Mouse (Mus musculus) MEL (cell line): ENCODE results near the gene Tsen54. TPM values are rescaled to one million over a fixed set of nuclear protein-coding genes. Genes with fewer than 3 reads are reported as not detected.
A peak's percentile ranks its signal among the peaks of the same experiment; 100 is the strongest.

Experiments
- DNase-seq: peaks from one replicate; pipeline ENCODE4 v3.0.0; 2011; ENCODE audit warnings: low read depth, low spot score
- H3K27ac ChIP-seq: 2 replicates; pipeline ENCODE4 v1.5.1; 2012; ENCODE audit warnings: low read depth, mild to moderate bottlenecking, control low read depth, low read length, moderate library complexity; ENCODE audit not compliant: control insufficient read depth
- H3K27me3 ChIP-seq, 2 experiments: fragments of 150-350 bp in 1 of 2; sonication (generic) in 1 of 2; 2 replicates each; pipeline ENCODE4 v1.6.1; 2012; ENCODE audit warnings: low read length in 2 of 2, mild to moderate bottlenecking in 2 of 2, improper control_type of control experiment in 1 of 2, moderate library complexity in 1 of 2; ENCODE audit not compliant: insufficient read depth in 2 of 2, control insufficient read depth in 1 of 2
- H3K36me3 ChIP-seq, 2 experiments: 2 replicates each; pipeline ENCODE4 v1.6.1; 2012 to 2014; ENCODE audit warnings: low read length in 2 of 2, improper control_type of control experiment in 1 of 2, inconsistent platforms in 1 of 2, mild to moderate bottlenecking in 1 of 2; ENCODE audit not compliant: insufficient read depth in 2 of 2, control insufficient read depth in 1 of 2
- H3K4me1 ChIP-seq, 2 experiments: fragments of 150-350 bp in 1 of 2; sonication (generic) in 1 of 2; 2 replicates each; pipeline ENCODE4 v1.6.1; 2012; ENCODE audit warnings: low read length in 2 of 2, improper control_type of control experiment in 1 of 2, mild to moderate bottlenecking in 1 of 2; ENCODE audit not compliant: insufficient read depth in 2 of 2, control insufficient read depth in 1 of 2
- H3K4me3 ChIP-seq, 2 experiments: fragments of 150-350 bp in 1 of 2; sonication (generic) in 1 of 2; 2 replicates each; pipeline ENCODE4 v1.5.1; 2012; ENCODE audit warnings: low read depth in 2 of 2, low read length in 2 of 2, mild to moderate bottlenecking in 2 of 2, moderate library complexity in 2 of 2, control low read depth in 1 of 2, improper control_type of control experiment in 1 of 2; ENCODE audit not compliant: control insufficient read depth in 1 of 2, insufficient read depth in 1 of 2
- H3K79me2 ChIP-seq: 2 replicates; pipeline ENCODE4 v1.6.1; 2012; ENCODE audit warnings: mild to moderate bottlenecking, low read length, moderate library complexity; ENCODE audit not compliant: control insufficient read depth, poor library complexity, insufficient read depth
- H3K9ac ChIP-seq: 2 replicates; pipeline ENCODE4 v1.6.1; 2012; ENCODE audit warnings: low read depth, mild to moderate bottlenecking, control low read depth, low read length, moderate library complexity; ENCODE audit not compliant: control insufficient read depth, poor library complexity, severe bottlenecking
- H3K9me3 ChIP-seq: fragments of 150-350 bp; sonication (generic); replicated peaks from 2 replicates; pipeline ENCODE4 v1.6.1; 2012; ENCODE audit warnings: mild to moderate bottlenecking, low read length, improper control_type of control experiment, moderate library complexity; ENCODE audit not compliant: insufficient read depth
- BHLHE40 ChIP-seq: IDR thresholded peaks from 2 replicates; pipeline ENCODE4 v1.6.1; 2012; ENCODE audit warnings: low read depth, mild to moderate bottlenecking, inconsistent platforms, low read length, improper control_type of control experiment, borderline replicate concordance
- CHD1 ChIP-seq: IDR thresholded peaks from 2 replicates; pipeline ENCODE4 v1.6.1; 2012; ENCODE audit warnings: low read depth, mild to moderate bottlenecking, inconsistent platforms, low read length, improper control_type of control experiment
- CTCF ChIP-seq, 3 experiments: IDR thresholded peaks in 2 of 3; conservative IDR thresholded peaks in 1 of 3; 2 replicates each; pipeline ENCODE4 v1.5.1; 2011 to 2012; ENCODE audit warnings: low read length in 3 of 3, low read depth in 2 of 3, mild to moderate bottlenecking in 2 of 3, improper control_type of control experiment in 1 of 3, inconsistent platforms in 1 of 3, mixed read lengths in 1 of 3, moderate library complexity in 1 of 3; ENCODE audit not compliant: control insufficient read depth in 1 of 3, insufficient read depth in 1 of 3, poor library complexity in 1 of 3, severe bottlenecking in 1 of 3
- ELF1 ChIP-seq: IDR thresholded peaks from 2 replicates; pipeline ENCODE4 v1.6.1; 2014; ENCODE audit warnings: low read depth, mild to moderate bottlenecking, inconsistent platforms, low read length, improper control_type of control experiment, moderate library complexity
- EP300 ChIP-seq, 2 experiments: IDR thresholded peaks; 2 replicates each; pipeline ENCODE4 v1.6.1; 2011; ENCODE audit warnings: improper control_type of control experiment in 2 of 2, low read length in 2 of 2, low read depth in 1 of 2, mild to moderate bottlenecking in 1 of 2
- ETS1 ChIP-seq: IDR thresholded peaks from 2 replicates; pipeline ENCODE4 v1.6.1; 2012; ENCODE audit warnings: low read depth, mild to moderate bottlenecking, inconsistent platforms, low read length, improper control_type of control experiment, moderate library complexity
- GATA1 ChIP-seq: IDR thresholded peaks from 2 replicates; pipeline ENCODE4 v1.6.1; 2011; ENCODE audit warnings: low read depth, low read length, improper control_type of control experiment
- HCFC1 ChIP-seq: IDR thresholded peaks from 2 replicates; pipeline ENCODE4 v1.6.1; 2012; ENCODE audit warnings: low read depth, mild to moderate bottlenecking, inconsistent platforms, low read length, improper control_type of control experiment, moderate library complexity
- MAX ChIP-seq: IDR thresholded peaks from 2 replicates; pipeline ENCODE4 v1.6.1; 2011; ENCODE audit warnings: low read length, improper control_type of control experiment
- MAZ ChIP-seq: IDR thresholded peaks from 2 replicates; pipeline ENCODE4 v1.6.1; 2012; ENCODE audit warnings: low read depth, mild to moderate bottlenecking, inconsistent platforms, low read length, improper control_type of control experiment
- MXI1 ChIP-seq: IDR thresholded peaks from 2 replicates; pipeline ENCODE4 v1.6.1; 2011; ENCODE audit warnings: mild to moderate bottlenecking, low read depth, low read length, improper control_type of control experiment
- MYC ChIP-seq: IDR thresholded peaks from 2 replicates; pipeline ENCODE4 v1.6.1; 2011; ENCODE audit warnings: low read depth, mild to moderate bottlenecking, low read length, improper control_type of control experiment, moderate library complexity
- NRF1 ChIP-seq: IDR thresholded peaks from 2 replicates; pipeline ENCODE4 v1.6.1; 2014; ENCODE audit warnings: low read depth, mild to moderate bottlenecking, inconsistent platforms, low read length, improper control_type of control experiment, moderate library complexity; ENCODE audit not compliant: poor library complexity, insufficient read depth, severe bottlenecking
- POLR2A ChIP-seq, 2 experiments: IDR thresholded peaks; 2 replicates each; pipeline ENCODE4 v1.6.1; 2011 to 2012; ENCODE audit warnings: low read length in 2 of 2, mild to moderate bottlenecking in 2 of 2, control low read depth in 1 of 2, improper control_type of control experiment in 1 of 2, low read depth in 1 of 2, moderate library complexity in 1 of 2; ENCODE audit not compliant: control insufficient read depth in 1 of 2, insufficient read depth in 1 of 2, poor library complexity in 1 of 2
- POLR2AphosphoS5 ChIP-seq: IDR thresholded peaks from 2 replicates; pipeline ENCODE4 v1.6.1; 2012; ENCODE audit warnings: low read depth, borderline replicate concordance, mild to moderate bottlenecking, inconsistent platforms, low read length, moderate library complexity, mixed read lengths
- RAD21 ChIP-seq: IDR thresholded peaks from 2 replicates; pipeline ENCODE4 v1.6.1; 2011; ENCODE audit warnings: mild to moderate bottlenecking, low read depth, low read length, improper control_type of control experiment
- RCOR1 ChIP-seq: IDR thresholded peaks from 2 replicates; pipeline ENCODE4 v1.6.1; 2012; ENCODE audit warnings: low read depth, mild to moderate bottlenecking, inconsistent platforms, low read length, improper control_type of control experiment
- SIN3A ChIP-seq: IDR thresholded peaks from 2 replicates; pipeline ENCODE4 v1.6.1; 2012; ENCODE audit warnings: low read length, improper control_type of control experiment, inconsistent platforms
- SMC3 ChIP-seq: IDR thresholded peaks from 2 replicates; pipeline ENCODE4 v1.6.1; 2011; ENCODE audit warnings: low read depth, low read length, improper control_type of control experiment
- TAL1 ChIP-seq: IDR thresholded peaks from 2 replicates; pipeline ENCODE4 v1.6.1; 2012; ENCODE audit warnings: mild to moderate bottlenecking, inconsistent platforms, low read length, moderate library complexity, mixed read lengths
- TBP ChIP-seq: IDR thresholded peaks from 2 replicates; pipeline ENCODE4 v1.8.0; 2011; ENCODE audit warnings: low read depth, low read length, improper control_type of control experiment
- TCF12 ChIP-seq: IDR thresholded peaks from 2 replicates; pipeline ENCODE4 v1.6.1; 2014; ENCODE audit warnings: low read depth, mild to moderate bottlenecking, inconsistent platforms, low read length, improper control_type of control experiment, moderate library complexity
- UBTF ChIP-seq: IDR thresholded peaks from 2 replicates; pipeline ENCODE4 v1.6.1; 2012; ENCODE audit warnings: low read depth, mild to moderate bottlenecking, inconsistent platforms, low read length, improper control_type of control experiment, moderate library complexity, borderline replicate concordance; ENCODE audit not compliant: insufficient read depth
- USF1 ChIP-seq: IDR thresholded peaks from 2 replicates; pipeline ENCODE4 v1.6.1; 2014; ENCODE audit warnings: low read depth, mild to moderate bottlenecking, inconsistent platforms, low read length, improper control_type of control experiment, moderate library complexity
- ZKSCAN1 ChIP-seq: IDR thresholded peaks from 2 replicates; pipeline ENCODE4 v1.6.1; 2012; ENCODE audit warnings: low read depth, mild to moderate bottlenecking, inconsistent platforms, low read length, improper control_type of control experiment, moderate library complexity
- ZNF384 ChIP-seq: IDR thresholded peaks from 2 replicates; pipeline ENCODE4 v1.6.1; 2012; ENCODE audit warnings: low read depth, mild to moderate bottlenecking, inconsistent platforms, low read length, improper control_type of control experiment
- polyA plus RNA-seq, 2 experiments: library from polyadenylated mRNA; stranded (reverse) in 1 of 2; unstranded in 1 of 2; fragments of >175 nt in 1 of 2; fragments of >200 nt in 1 of 2; gene quantifications; 2 replicates each; pipeline versions ENCODE4 v1.2.1 to v1.2.4; 2012; ENCODE audit warnings: low replicate concordance in 2 of 2, low read depth in 1 of 2; ENCODE audit not compliant: insufficient read length in 2 of 2, insufficient read depth in 1 of 2, missing spikeins in 1 of 2
- total RNA-seq: library from RNA; depleted of rRNA; stranded (reverse); fragments of 300-350 nt; gene quantifications from 2 replicates; pipeline ENCODE4 v1.2.3, GENCODE M21; 2012

The Tsen54 gene
- total and polyA plus RNA-seq, 3 experiments, result 55.8 to 72.0 TPM; not detected in 1

GRCm38 (mm10) chr11:115841044-115841443 lies 26.5 kb downstream of the Tsen54 start:
- no peak overlapping the region for H3K9ac ChIP-seq
- no peak overlapping the region for H3K4me3 ChIP-seq
- TF ChIP-seq RAD21 (peak; percentile 22), USF1 (no peak), ZNF384 (peak; percentile 37; the same call in 1 of the 2 replicates), CTCF (IDR thresholded peaks at IDR 0.05 in 2 of 3, conservative IDR thresholded peaks at IDR 0.05 in 1 of 3; ENCODE audit: control insufficient read depth in 1 of 3, insufficient read depth in 1 of 3, low read depth in 2 of 3, low read length in 3 of 3, poor library complexity in 1 of 3, severe bottlenecking in 1 of 3) (peak; percentile 57 to 76 (median 62)), GATA1 (no peak), SMC3 (0 out of 2 replicates have a peak, but pooled peaks have one; percentile 34), MAZ (no peak)
- peaks cover 0 to 19% of the 10 kb centered on the region in 2 experiments; a peak in 3 of 4 replicates for H3K36me3 ChIP-seq
- no peaks in the 10 kb centered on the region for H3K79me2 ChIP-seq
- peaks cover 21 to 42% of the 10 kb centered on the region in 2 experiments for H3K4me1 ChIP-seq
- no peaks in the 10 kb centered on the region for H3K9me3 ChIP-seq
- no peak overlapping the region for H3K27ac ChIP-seq
- peak; percentile 47 for DNase-seq
- H3K27me3 ChIP-seq, result no peaks in the 10 kb centered on the region

- H3K4me3 ChIP-seq, result no peak overlapping the region
- 0 out of 2 replicates have a peak, but pooled peaks have one; percentile 19 for TF ChIP-seq NRF1
- TF ChIP-seq RCOR1, result peak; percentile 77; the same call in 1 of the 2 replicates
- TF ChIP-seq BHLHE40, result 0 out of 2 replicates have a peak, but pooled peaks have one; percentile 12
- TF ChIP-seq USF1, result 0 out of 2 replicates have a peak, but pooled peaks have one; percentile 12
- TF ChIP-seq ETS1, result peak; percentile 86
- TF ChIP-seq POLR2A (IDR thresholded peaks at IDR 0.05; ENCODE audit: control insufficient read depth in 1 of 2, insufficient read depth in 1 of 2, low read depth in 1 of 2, low read length in 2 of 2, poor library complexity in 1 of 2), result peak in 1 of 2 experiments; percentile 63; a peak in 2 of 4 replicates
- TF ChIP-seq SIN3A, result peak; percentile 93
- TF ChIP-seq MAZ, result peak; percentile 77; the same call in 1 of the 2 replicates
- no peak for TF ChIP-seq CHD1
- peak; percentile 79 to 82 for TF ChIP-seq EP300 (IDR thresholded peaks at IDR 0.05; ENCODE audit: low read depth in 1 of 2, low read length in 2 of 2)
- TF ChIP-seq TCF12, result peak; percentile 87
- peak; percentile 65 for TF ChIP-seq TAL1
- peak; percentile 71 for TF ChIP-seq HCFC1
- peak; percentile 63 for TF ChIP-seq MXI1
- TF ChIP-seq MAX, result no peak
- TF ChIP-seq TBP, result peak; percentile 70
- TF ChIP-seq POLR2AphosphoS5, result no peak
- no peak for TF ChIP-seq ZNF384
- 0 out of 2 replicates have a peak, but pooled peaks have one; percentile 51 for TF ChIP-seq ELF1
- peak; percentile 95 for TF ChIP-seq GATA1
- 0 out of 2 replicates have a peak, but pooled peaks have one; percentile 36 for TF ChIP-seq MYC
- TF ChIP-seq UBTF, result no peak
- TF ChIP-seq ZKSCAN1, result no peak
Observed at GRCm38 (mm10) chr11:115841961-115842550, 27.5 kb downstream of the Tsen54 start.

More at GRCm38 (mm10) chr11:115841961-115842550, 27.5 kb downstream of the Tsen54 start:
- Histone ChIP-seq H3K4me1 (peaks cover 20 to 34% of the 10 kb centered on the region in 2 experiments), H3K27ac (peak overlapping the region; percentile 67), H3K9ac (peak overlapping the region; percentile 33), H3K79me2 (no peaks in the 10 kb centered on the region), H3K36me3 (peaks cover 0 to 17% of the 10 kb centered on the region in 2 experiments), H3K27me3 (no peaks in the 10 kb centered on the region), H3K9me3 (no peaks in the 10 kb centered on the region)
- DNase-seq, result peak; percentile 96
